Mouse (Mus musculus) brain, embryonic 14.5 days (tissue): ENCODE measurements around the gene Irgq.

ENCODE experiments used
- CTCF ChIP-seq: fragments of 200-500 bp; IDR thresholded peaks from 2 replicates; pipeline ENCODE4 v1.5.1; 2012; ENCODE audit warnings: inconsistent platforms, mild to moderate bottlenecking, moderate library complexity, borderline replicate concordance; ENCODE audit not compliant: insufficient read depth, insufficient read length; ENCODE audit errors: extremely low read depth
- POLR2A ChIP-seq: fragments of 200-500 bp; IDR thresholded peaks from 2 replicates; pipeline ENCODE4 v1.6.1; 2012; ENCODE audit warnings: mild to moderate bottlenecking, inconsistent platforms, borderline replicate concordance; ENCODE audit not compliant: poor library complexity, insufficient read depth, insufficient read length, severe bottlenecking; ENCODE audit errors: extremely low read depth

GRCm38 (mm10) chr7:24533031-24533571 lies 2.6 kb downstream of the Irgq start:
- TF ChIP-seq CTCF (no peak), POLR2A (no peak)
